Mouse (Mus musculus): ENCODE data around the gene Chchd6.

Chchd6 gene

GRCm38 (mm10) chr6:89448736-89449135 is 146.7 kb downstream of the Chchd6 start:
- Histone ChIP-seq H3K27me3 (ENCODE audit: insufficient read depth, low read length) (no peaks in the 10 kb centered on the region), H3K9me3 (ENCODE audit: low read length) (no peaks in the 10 kb centered on the region), H3K4me1 (replicated peaks; ENCODE audit: low read depth, low read length) (no peaks in the 10 kb centered on the region), H3K36me3 (ENCODE audit: insufficient read depth, low read length) (no peaks in the 10 kb centered on the region), H3K4me3 (replicated peaks; ENCODE audit: low read length) (no peak overlapping the region)
- TF ChIP-seq CTCF (conservative IDR thresholded peaks at IDR 0.05; ENCODE audit: low read length) (no peak), POU5F1 (IDR thresholded peaks at IDR 0.05; ENCODE audit: borderline replicate concordance, low read length) (no peak), NANOG (IDR thresholded peaks at IDR 0.05; ENCODE audit: borderline replicate concordance, low read length) (no peak)

- Histone ChIP-seq H3K9me3 (ENCODE audit: low read length) (no peaks in the 10 kb centered on the region), H3K27me3 (ENCODE audit: insufficient read depth, low read length) (no peaks in the 10 kb centered on the region), H3K4me3 (replicated peaks; ENCODE audit: low read length) (no peak overlapping the region), H3K36me3 (ENCODE audit: insufficient read depth, low read length) (no peaks in the 10 kb centered on the region), H3K4me1 (replicated peaks; ENCODE audit: low read depth, low read length) (no peaks in the 10 kb centered on the region; the same call in 1 of the 2 replicates)
- TF ChIP-seq NANOG (IDR thresholded peaks at IDR 0.05; ENCODE audit: borderline replicate concordance, low read length) (no peak), POU5F1 (IDR thresholded peaks at IDR 0.05; ENCODE audit: borderline replicate concordance, low read length) (no peak), CTCF (conservative IDR thresholded peaks at IDR 0.05; ENCODE audit: low read length) (no peak)
These were observed 154.8 kb downstream of the Chchd6 start for GRCm38 (mm10) chr6:89440671-89441070.

- Histone ChIP-seq H3K36me3 (ENCODE audit: insufficient read depth, low read length) (no peaks in the 10 kb centered on the region), H3K9me3 (ENCODE audit: low read length) (no peaks in the 10 kb centered on the region)
These were observed 163.5 kb downstream of the Chchd6 start for GRCm38 (mm10) chr6:89431920-89432482.

DNA sequence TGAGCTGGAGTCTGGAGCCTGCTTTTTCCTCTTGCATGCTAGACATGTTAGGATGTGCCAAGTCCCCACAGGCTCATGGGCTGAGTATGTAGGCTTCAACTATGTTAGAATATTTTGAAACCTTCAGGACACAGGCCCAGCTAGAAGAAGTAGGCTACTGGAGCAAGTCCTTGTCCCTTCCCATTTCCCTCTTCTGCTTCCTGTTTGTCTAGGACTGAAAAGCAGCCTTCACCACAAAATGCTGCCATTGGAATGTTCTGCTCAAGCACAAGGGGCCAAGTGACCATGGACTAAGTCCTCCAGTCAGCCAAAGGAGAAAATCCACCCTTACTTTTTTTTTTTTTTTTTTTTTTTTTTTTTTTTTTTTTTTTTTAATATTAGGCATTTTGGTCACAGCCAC is 164.7 kb downstream of the Chchd6 start:
- Histone ChIP-seq H3K27me3 (ENCODE audit: insufficient read depth, low read length) (no peaks in the 10 kb centered on the region), H3K36me3 (ENCODE audit: insufficient read depth, low read length) (no peaks in the 10 kb centered on the region), H3K4me1 (replicated peaks; ENCODE audit: low read depth, low read length) (peaks cover 8% of the 10 kb centered on the region), H3K4me3 (replicated peaks; ENCODE audit: low read length) (no peak overlapping the region), H3K9me3 (ENCODE audit: low read length) (no peaks in the 10 kb centered on the region)
- no peak for TF ChIP-seq CTCF (conservative IDR thresholded peaks at IDR 0.05; ENCODE audit: low read length)
- TF ChIP-seq NANOG (IDR thresholded peaks at IDR 0.05; ENCODE audit: borderline replicate concordance, low read length), result no peak
- no peak for TF ChIP-seq POU5F1 (IDR thresholded peaks at IDR 0.05; ENCODE audit: borderline replicate concordance, low read length)

More at GRCm38 (mm10) chr6:89431920-89432482, 163.5 kb downstream of the Chchd6 start:
- Histone ChIP-seq H3K27me3 (ENCODE audit: insufficient read depth, low read length) (no peaks in the 10 kb centered on the region), H3K4me3 (replicated peaks; ENCODE audit: low read length) (no peak overlapping the region), H3K4me1 (replicated peaks; ENCODE audit: low read depth, low read length) (peaks cover 4% of the 10 kb centered on the region; the same call in 1 of the 2 replicates)
- TF ChIP-seq NANOG (IDR thresholded peaks at IDR 0.05; ENCODE audit: borderline replicate concordance, low read length) (no peak), POU5F1 (IDR thresholded peaks at IDR 0.05; ENCODE audit: borderline replicate concordance, low read length) (no peak), CTCF (conservative IDR thresholded peaks at IDR 0.05; ENCODE audit: low read length) (no peak)

GRCm38 (mm10) chr6:89428661-89429375 is 166.6 kb downstream of the Chchd6 start:
- no peaks in the 10 kb centered on the region for H3K36me3 ChIP-seq (ENCODE audit: insufficient read depth, low read length)
- H3K9me3 ChIP-seq (ENCODE audit: low read length), result no peaks in the 10 kb centered on the region
- peaks cover 8% of the 10 kb centered on the region for H3K4me1 ChIP-seq (replicated peaks; ENCODE audit: low read depth, low read length)
- no peaks in the 10 kb centered on the region for H3K27me3 ChIP-seq (ENCODE audit: insufficient read depth, low read length)
- H3K4me3 ChIP-seq (replicated peaks; ENCODE audit: low read length), result no peak overlapping the region
- TF ChIP-seq NANOG (IDR thresholded peaks at IDR 0.05; ENCODE audit: borderline replicate concordance, low read length) (no peak), POU5F1 (IDR thresholded peaks at IDR 0.05; ENCODE audit: borderline replicate concordance, low read length) (no peak), CTCF (conservative IDR thresholded peaks at IDR 0.05; ENCODE audit: low read length) (no peak)

GRCm38 (mm10) chr6:89424461-89424860 is 171.0 kb downstream of the Chchd6 start:
- TF ChIP-seq CTCF (conservative IDR thresholded peaks at IDR 0.05; ENCODE audit: low read length), result no peak
- Histone ChIP-seq H3K4me3 (replicated peaks; ENCODE audit: low read length) (no peak overlapping the region), H3K4me1 (replicated peaks; ENCODE audit: low read depth, low read length) (peaks cover 5% of the 10 kb centered on the region), H3K27me3 (ENCODE audit: insufficient read depth, low read length) (no peaks in the 10 kb centered on the region), H3K36me3 (ENCODE audit: insufficient read depth, low read length) (no peaks in the 10 kb centered on the region), H3K9me3 (ENCODE audit: low read length) (no peaks in the 10 kb centered on the region)

DNA sequence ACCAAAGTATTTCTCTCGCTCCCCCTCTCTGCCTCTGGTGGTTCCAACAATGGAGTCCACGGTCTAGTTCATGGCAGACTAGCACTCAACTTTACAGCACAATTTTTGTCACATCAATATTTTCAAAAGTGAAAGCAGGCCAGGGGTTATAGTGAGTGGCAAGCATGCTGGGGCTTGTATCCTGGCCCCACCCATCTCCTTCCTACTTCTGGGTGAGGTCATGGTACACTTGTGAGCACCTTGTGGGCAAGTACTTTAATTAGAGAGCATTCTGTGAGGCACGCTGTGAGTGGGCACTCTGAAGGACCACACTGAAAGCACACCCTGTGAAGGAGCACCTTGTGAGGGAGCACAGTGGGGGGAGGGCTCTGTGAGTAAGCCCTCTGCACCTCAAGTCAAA is 172.8 kb downstream of the Chchd6 start:
- no peak for TF ChIP-seq CTCF (conservative IDR thresholded peaks at IDR 0.05; ENCODE audit: low read length)
- no peak for TF ChIP-seq POU5F1 (IDR thresholded peaks at IDR 0.05; ENCODE audit: borderline replicate concordance, low read length)
- no peak for TF ChIP-seq NANOG (IDR thresholded peaks at IDR 0.05; ENCODE audit: borderline replicate concordance, low read length)
- Histone ChIP-seq H3K4me3 (replicated peaks; ENCODE audit: low read length) (no peak overlapping the region), H3K27me3 (ENCODE audit: insufficient read depth, low read length) (no peaks in the 10 kb centered on the region), H3K36me3 (ENCODE audit: insufficient read depth, low read length) (0 out of 2 replicates have a peak, but pooled peaks cover 2% of the 10 kb centered on the region), H3K9me3 (ENCODE audit: low read length) (no peaks in the 10 kb centered on the region), H3K4me1 (replicated peaks; ENCODE audit: low read depth, low read length) (peaks cover 4% of the 10 kb centered on the region; the same call in 1 of the 2 replicates)

DNA sequence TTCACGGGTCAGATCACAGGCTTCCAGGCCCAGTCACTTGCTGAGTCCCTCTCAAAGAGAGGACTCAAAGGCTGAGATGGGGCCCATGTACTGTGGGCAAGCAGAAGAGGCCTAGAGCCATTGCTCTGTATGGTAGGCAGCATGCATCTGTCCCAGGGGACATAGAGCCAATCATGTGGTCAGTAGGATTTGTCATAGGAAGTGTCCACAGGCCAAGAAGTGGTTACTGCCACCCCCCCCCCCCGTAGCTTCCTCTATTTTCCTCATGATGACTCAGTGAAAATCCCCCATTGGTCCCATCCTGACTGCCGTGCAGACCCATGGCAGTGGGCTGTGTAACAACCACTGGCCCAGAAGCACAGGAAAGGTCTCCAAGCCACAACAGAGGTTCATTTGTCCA is 173.5 kb downstream of the Chchd6 start:
- no peaks in the 10 kb centered on the region for H3K9me3 ChIP-seq (ENCODE audit: low read length)
- no peak overlapping the region for H3K4me3 ChIP-seq (replicated peaks; ENCODE audit: low read length)
- no peaks in the 10 kb centered on the region for H3K27me3 ChIP-seq (ENCODE audit: insufficient read depth, low read length)
- peaks cover 4% of the 10 kb centered on the region; the same call in 1 of the 2 replicates for H3K4me1 ChIP-seq (replicated peaks; ENCODE audit: low read depth, low read length)
- H3K36me3 ChIP-seq (ENCODE audit: insufficient read depth, low read length), result 0 out of 2 replicates have a peak, but pooled peaks cover 3% of the 10 kb centered on the region
- TF ChIP-seq POU5F1 (IDR thresholded peaks at IDR 0.05; ENCODE audit: borderline replicate concordance, low read length) (no peak), CTCF (conservative IDR thresholded peaks at IDR 0.05; ENCODE audit: low read length) (no peak), NANOG (IDR thresholded peaks at IDR 0.05; ENCODE audit: borderline replicate concordance, low read length) (no peak)

Data from E14TG2a.4 (cell line).